Mouse (Mus musculus): ENCODE results near the gene Tmem69. TPM values are rescaled to one million over a fixed set of nuclear protein-coding genes. Genes with fewer than 3 reads are reported as not detected.
A peak's percentile ranks its signal among the peaks of the same experiment; 100 is the strongest.

The Tmem69 gene
- polyA plus RNA-seq, 1 experiment: 11.9 TPM

GRCm38 (mm10) chr4:116537737-116538136 lies 18.0 kb downstream of the Tmem69 start:
- no peak for TF ChIP-seq POLR2A (IDR thresholded peaks at IDR 0.05; ENCODE audit: borderline replicate concordance, extremely low read depth, insufficient read depth, insufficient read length, poor library complexity, severe bottlenecking)

GRCm38 (mm10) chr4:116536351-116536750 lies 19.4 kb downstream of the Tmem69 start:
- TF ChIP-seq POLR2A (IDR thresholded peaks at IDR 0.05; ENCODE audit: borderline replicate concordance, extremely low read depth, insufficient read depth, insufficient read length, poor library complexity, severe bottlenecking) (no peak), CTCF (IDR thresholded peaks at IDR 0.05; ENCODE audit: borderline replicate concordance, extremely low read depth, insufficient read depth, insufficient read length) (no peak)
- peak; percentile 22 for DNase-seq (ENCODE audit: low read depth)

More at GRCm38 (mm10) chr4:116537737-116538136, 18.0 kb downstream of the Tmem69 start:
- DNase-seq (ENCODE audit: low read depth): no peak

GRCm38 (mm10) chr4:116531109-116531508 lies 24.6 kb downstream of the Tmem69 start:
- TF ChIP-seq POLR2A (IDR thresholded peaks at IDR 0.05; ENCODE audit: borderline replicate concordance, extremely low read depth, insufficient read depth, insufficient read length, poor library complexity, severe bottlenecking) (no peak), CTCF (IDR thresholded peaks at IDR 0.05; ENCODE audit: borderline replicate concordance, extremely low read depth, insufficient read depth, insufficient read length) (no peak)
- DNase-seq (ENCODE audit: low read depth): no peak

GRCm38 (mm10) chr4:116507425-116508218 lies 48.1 kb downstream of the Tmem69 start, which contains the start of gene Ipp:
Gene Ipp (plus strand): TSS chr4:116507549.
- TF ChIP-seq CTCF (IDR thresholded peaks at IDR 0.05; ENCODE audit: borderline replicate concordance, extremely low read depth, insufficient read depth, insufficient read length) (0 out of 2 replicates have a peak, but pooled peaks have one; percentile 23), POLR2A (IDR thresholded peaks at IDR 0.05; ENCODE audit: borderline replicate concordance, extremely low read depth, insufficient read depth, insufficient read length, poor library complexity, severe bottlenecking) (peak; percentile 96)
- DNase-seq (ENCODE audit: low read depth): peak; percentile 98

- TF ChIP-seq CTCF (IDR thresholded peaks at IDR 0.05; ENCODE audit: borderline replicate concordance, extremely low read depth, insufficient read depth, insufficient read length): no peak
- no peak for TF ChIP-seq POLR2A (IDR thresholded peaks at IDR 0.05; ENCODE audit: borderline replicate concordance, extremely low read depth, insufficient read depth, insufficient read length, poor library complexity, severe bottlenecking)
- no peak for DNase-seq (ENCODE audit: low read depth)
Observed at GRCm38 (mm10) chr4:116506886-116507424, 48.8 kb downstream of the Tmem69 start.

Other genes starting within 250 kb of the Tmem69 start
- 163 and 171 TPM in 2 replicates for gene Mast2, start 91.8 kb downstream of the Tmem69 start, polyA plus RNA-seq (2012; rRNA removed)
- 6.9 and 7.0 TPM in 2 replicates for gene Ipp, start 48.4 kb downstream of the Tmem69 start, polyA plus RNA-seq (2012; rRNA removed)
- gene Gpbp1l1, start 1.7 kb upstream of the Tmem69 start, polyA plus RNA-seq (2012; rRNA removed): 34.5 and 35.9 TPM in 2 replicates
- gene Ccdc17, start 40.7 kb upstream of the Tmem69 start, polyA plus RNA-seq (2012; rRNA removed): 4.1 and 5.0 TPM in 2 replicates
- 94.4 and 113 TPM in 2 replicates for gene Nasp, start 72.0 kb upstream of the Tmem69 start, polyA plus RNA-seq (2012; rRNA removed)
- 573 and 658 TPM in 2 replicates for gene Akr1a1, start 95.7 kb upstream of the Tmem69 start, polyA plus RNA-seq (2012; rRNA removed)
- 148 and 177 TPM in 2 replicates for gene Prdx1, start 129.6 kb upstream of the Tmem69 start, polyA plus RNA-seq (2012; rRNA removed)
- 21.4 and 21.7 TPM in 2 replicates for gene Mmachc, start 152.5 kb upstream of the Tmem69 start, polyA plus RNA-seq (2012; rRNA removed)
- 30.1 and 59.0 TPM in 2 replicates for gene Ccdc163, start 152.6 kb upstream of the Tmem69 start, polyA plus RNA-seq (2012; rRNA removed)
- gene Tesk2, start 165.0 kb upstream of the Tmem69 start, polyA plus RNA-seq (2012; rRNA removed): 3.1 and 3.9 TPM in 2 replicates

Data from brain, embryonic 14.5 days (tissue).